Mouse (Mus musculus): ENCODE data around the gene Spp2. TPM values are rescaled to one million over a fixed set of nuclear protein-coding genes. Genes with fewer than 3 reads are reported as not detected.

Spp2 gene
- total RNA-seq, 2 experiments from 2014 or later: not detected

- no peak for DNase-seq
Measured at GRCm38 (mm10) chr1:88468335-88468734, 61.6 kb downstream of the Spp2 start.

GRCm38 (mm10) chr1:88469746-88470145, 63.0 kb downstream of the Spp2 start:
- no peak for DNase-seq

- DNase-seq: no peak
Measured at GRCm38 (mm10) chr1:88472258-88472657, 65.5 kb downstream of the Spp2 start.

GRCm38 (mm10) chr1:88473899-88474298, 67.1 kb downstream of the Spp2 start:
- DNase-seq: no peak

GRCm38 (mm10) chr1:88474598-88474997, 67.8 kb downstream of the Spp2 start:
- no peak for DNase-seq

GRCm38 (mm10) chr1:88475502-88475953, 68.8 kb downstream of the Spp2 start:
- DNase-seq: no peak

Other genes with a start within 250 kb of the Spp2 start
- gene Ugt1a5, start 240.9 kb upstream of the Spp2 start, total RNA-seq (2021): not detected
- not detected for gene Ugt1a2, start 206.4 kb upstream of the Spp2 start, total RNA-seq (2021)
- 1 to 10 TPM; 2.2 to 3.0 TPM for gene Dnajb3, start 201.2 kb upstream of the Spp2 start, total RNA-seq (2021)
- not detected for gene Ugt1a1, start 195.0 kb upstream of the Spp2 start, total RNA-seq (2021)
- gene Mroh2a, start 180.0 kb upstream of the Spp2 start, total RNA-seq (2021): under 1 TPM in 1 of 2 experiments, not detected in 1; 0.05 TPM
- gene Hjurp, start 129.3 kb upstream of the Spp2 start, total RNA-seq (2021): 10 to 100 TPM; 30.7 to 36.6 TPM
- under 1 TPM in 1 of 2 experiments, not detected in 1; 0.15 TPM for gene Trpm8, start 129.3 kb upstream of the Spp2 start, total RNA-seq (2021)
- not detected for gene Glrp1, start 103.1 kb downstream of the Spp2 start, total RNA-seq (2021)